Mouse (Mus musculus): Measurements from ENCODE around the gene Gp1bb. TPM values are rescaled to one million over a fixed set of nuclear protein-coding genes. Genes with fewer than 3 reads are reported as not detected.

Gp1bb gene
- total and polyA plus RNA-seq, 3 experiments = 0.14 to 0.35 TPM; not detected in 1

GRCm38 (mm10) chr16:18589804-18590790 lies 32.1 kb downstream of the Gp1bb start, which contains the start of gene Tbx1:
Tbx1 (minus strand) TSS chr16:18590671.
- Histone ChIP-seq H3K4me3 (ENCODE audit: control insufficient read depth in 1 of 2, insufficient read depth in 1 of 2, low read depth in 2 of 2, low read length in 2 of 2) (no peak within 1 kb of the TSS), H3K27ac (ENCODE audit: control insufficient read depth, low read depth, low read length) (no peak within 1 kb of the TSS), H3K79me2 (ENCODE audit: control insufficient read depth, insufficient read depth, low read length, poor library complexity) (no peaks in the 10 kb centered on the region), H3K4me1 (ENCODE audit: control insufficient read depth in 1 of 2, insufficient read depth in 2 of 2, low read length in 2 of 2) (no peaks in the 10 kb centered on the region), H3K9me3 (replicated peaks; ENCODE audit: insufficient read depth, low read length) (no peaks in the 10 kb centered on the region), H3K27me3 (ENCODE audit: control insufficient read depth in 1 of 2, insufficient read depth in 2 of 2, low read length in 2 of 2) (peaks cover 0 to 1% of the 10 kb centered on the region in 2 experiments; a peak in 2 of 4 replicates), H3K9ac (ENCODE audit: control insufficient read depth, low read depth, low read length, poor library complexity, severe bottlenecking) (no peak within 1 kb of the TSS), H3K36me3 (ENCODE audit: control insufficient read depth in 1 of 2, insufficient read depth in 2 of 2, low read length in 2 of 2) (no peaks in the 10 kb centered on the region)
- TF ChIP-seq SMC3 (IDR thresholded peaks at IDR 0.05; ENCODE audit: low read depth, low read length) (no peak), HCFC1 (IDR thresholded peaks at IDR 0.05; ENCODE audit: low read depth, low read length) (no peak), RCOR1 (IDR thresholded peaks at IDR 0.05; ENCODE audit: low read depth, low read length) (no peak), NRF1 (IDR thresholded peaks at IDR 0.05; ENCODE audit: insufficient read depth, low read depth, low read length, poor library complexity, severe bottlenecking) (no peak), MYB (IDR thresholded peaks at IDR 0.05; ENCODE audit: low read depth, low read length) (no peak), MEF2A (IDR thresholded peaks at IDR 0.05; ENCODE audit: extremely low read depth, insufficient replicate concordance, low read depth, low read length, poor library complexity, severe bottlenecking) (no peak)
- no peak for DNase-seq (ENCODE audit: low read depth, low spot score)

GRCm38 (mm10) chr16:18589080-18589621 lies 33.1 kb downstream of the Gp1bb start:
- peaks cover 0 to 1% of the 10 kb centered on the region in 2 experiments; a peak in 1 of 4 replicates for H3K27me3 ChIP-seq (ENCODE audit: control insufficient read depth in 1 of 2, insufficient read depth in 2 of 2, low read length in 2 of 2)
- no peaks in the 10 kb centered on the region for H3K79me2 ChIP-seq (ENCODE audit: control insufficient read depth, insufficient read depth, low read length, poor library complexity)
- H3K27ac ChIP-seq (ENCODE audit: control insufficient read depth, low read depth, low read length) = no peak overlapping the region
- no peaks in the 10 kb centered on the region for H3K9me3 ChIP-seq (replicated peaks; ENCODE audit: insufficient read depth, low read length)
- no peak for TF ChIP-seq UBTF (IDR thresholded peaks at IDR 0.05; ENCODE audit: borderline replicate concordance, insufficient read depth, low read depth, low read length)
- TF ChIP-seq RCOR1 (IDR thresholded peaks at IDR 0.05; ENCODE audit: low read depth, low read length) = no peak
- no peak for TF ChIP-seq USF2 (IDR thresholded peaks at IDR 0.05; ENCODE audit: borderline replicate concordance in 1 of 2, insufficient read depth in 1 of 2, low read depth in 1 of 2, low read length in 2 of 2)
- TF ChIP-seq MEF2A (IDR thresholded peaks at IDR 0.05; ENCODE audit: extremely low read depth, insufficient replicate concordance, low read depth, low read length, poor library complexity, severe bottlenecking) = no peak
- TF ChIP-seq ELF1 (IDR thresholded peaks at IDR 0.05; ENCODE audit: low read depth, low read length) = no peak
- no peak for TF ChIP-seq TAL1 (IDR thresholded peaks at IDR 0.05; ENCODE audit: low read length)
- TF ChIP-seq NELFE (IDR thresholded peaks at IDR 0.05; ENCODE audit: low read depth, low read length) = no peak
- TF ChIP-seq E2F4 (IDR thresholded peaks at IDR 0.05; ENCODE audit: borderline replicate concordance, low read depth, low read length) = no peak
- no peak for TF ChIP-seq KAT2A (conservative IDR thresholded peaks at IDR 0.05; ENCODE audit: low read depth, low read length)
- no peak for TF ChIP-seq EP300 (IDR thresholded peaks at IDR 0.05; ENCODE audit: low read depth in 1 of 2, low read length in 2 of 2)
- TF ChIP-seq GATA1 (IDR thresholded peaks at IDR 0.05; ENCODE audit: low read depth, low read length) = no peak
- no peak for TF ChIP-seq JUND (IDR thresholded peaks at IDR 0.05; ENCODE audit: low read depth, low read length)
- no peak for TF ChIP-seq RAD21 (IDR thresholded peaks at IDR 0.05; ENCODE audit: low read depth, low read length)
- no peak for TF ChIP-seq USF1 (IDR thresholded peaks at IDR 0.05; ENCODE audit: low read depth, low read length)
- no peak for TF ChIP-seq HCFC1 (IDR thresholded peaks at IDR 0.05; ENCODE audit: low read depth, low read length)
- no peaks in the 10 kb centered on the region for H3K4me1 ChIP-seq (ENCODE audit: control insufficient read depth in 1 of 2, insufficient read depth in 2 of 2, low read length in 2 of 2)
- no peak overlapping the region for H3K9ac ChIP-seq (ENCODE audit: control insufficient read depth, low read depth, low read length, poor library complexity, severe bottlenecking)
- no peaks in the 10 kb centered on the region for H3K36me3 ChIP-seq (ENCODE audit: control insufficient read depth in 1 of 2, insufficient read depth in 2 of 2, low read length in 2 of 2)
- DNase-seq (ENCODE audit: low read depth, low spot score) = no peak
- H3K4me3 ChIP-seq (ENCODE audit: control insufficient read depth in 1 of 2, insufficient read depth in 1 of 2, low read depth in 2 of 2, low read length in 2 of 2) = no peak overlapping the region
